Mouse (Mus musculus): ENCODE measurements at regions not wholly inside any gene's neighbourhood (a gene's known extent, or its start where the extent isn't known, plus 50 kb on each side); places are given as distances from the start of the nearest gene placed in this dataset.

- Histone ChIP-seq H3K4me1 (ENCODE audit: control insufficient read depth, insufficient read depth, low read depth, low read length) (no peaks in the 10 kb centered on the region), H3K27me3 (replicated peaks; ENCODE audit: control insufficient read depth, insufficient read depth, low read length) (no peaks in the 10 kb centered on the region), H3K9ac (ENCODE audit: low read depth, low read length) (no peak overlapping the region), H3K4me3 (ENCODE audit: low read length) (no peak overlapping the region), H3K9me3 (ENCODE audit: control insufficient read depth, low read length) (no peaks in the 10 kb centered on the region), H3K4me2 (ENCODE audit: low read length) (no peak overlapping the region), H3K27ac (ENCODE audit: low read depth, low read length) (no peak overlapping the region), H3K36me3 (ENCODE audit: control insufficient read depth, insufficient read depth, low read length) (no peaks in the 10 kb centered on the region)
- ATAC-seq, result no peak
- WGBS, result 88% methylated on average over 5 of the region's 5 CpGs
These were observed 1373.7 kb upstream of the Pcdh20 start for GRCm38 (mm10) chr14:89844888-89845287.

GRCm38 (mm10) chr14:89826731-89827130 lies 1355.5 kb upstream of the Pcdh20 start:
- H3K36me3 ChIP-seq (ENCODE audit: control insufficient read depth, insufficient read depth, low read length), result no peaks in the 10 kb centered on the region
- no peaks in the 10 kb centered on the region for H3K27me3 ChIP-seq (replicated peaks; ENCODE audit: control insufficient read depth, insufficient read depth, low read length)
- H3K27ac ChIP-seq (ENCODE audit: low read depth, low read length), result no peak overlapping the region
- WGBS, result 78% methylated on average over 1 of the region's 1 CpGs
- H3K4me1 ChIP-seq (ENCODE audit: control insufficient read depth, insufficient read depth, low read depth, low read length), result no peaks in the 10 kb centered on the region
- no peaks in the 10 kb centered on the region for H3K9me3 ChIP-seq (ENCODE audit: control insufficient read depth, low read length)
- no peak overlapping the region for H3K4me2 ChIP-seq (ENCODE audit: low read length)
- no peak for ATAC-seq
- no peak overlapping the region for H3K4me3 ChIP-seq (ENCODE audit: low read length)
- no peak overlapping the region for H3K9ac ChIP-seq (ENCODE audit: low read depth, low read length)

- no peak for ATAC-seq
- 85% methylated on average over 7 of the region's 7 CpGs for WGBS
- Histone ChIP-seq H3K9me3 (ENCODE audit: control insufficient read depth, low read length) (no peaks in the 10 kb centered on the region), H3K4me2 (ENCODE audit: low read length) (no peak overlapping the region), H3K27ac (ENCODE audit: low read depth, low read length) (no peak overlapping the region), H3K9ac (ENCODE audit: low read depth, low read length) (no peak overlapping the region), H3K36me3 (ENCODE audit: control insufficient read depth, insufficient read depth, low read length) (no peaks in the 10 kb centered on the region), H3K27me3 (replicated peaks; ENCODE audit: control insufficient read depth, insufficient read depth, low read length) (no peaks in the 10 kb centered on the region), H3K4me1 (ENCODE audit: control insufficient read depth, insufficient read depth, low read depth, low read length) (no peaks in the 10 kb centered on the region), H3K4me3 (ENCODE audit: low read length) (no peak overlapping the region)
These were observed 1354.8 kb upstream of the Pcdh20 start for GRCm38 (mm10) chr14:89826001-89826400.

- H3K9me3 ChIP-seq (ENCODE audit: control insufficient read depth, low read length), result no peaks in the 10 kb centered on the region
- no peak overlapping the region for H3K27ac ChIP-seq (ENCODE audit: low read depth, low read length)
- no peaks in the 10 kb centered on the region for H3K36me3 ChIP-seq (ENCODE audit: control insufficient read depth, insufficient read depth, low read length)
- no peak overlapping the region for H3K9ac ChIP-seq (ENCODE audit: low read depth, low read length)
- WGBS, result 38% methylated on average over 4 of the region's 4 CpGs
- no peaks in the 10 kb centered on the region for H3K27me3 ChIP-seq (replicated peaks; ENCODE audit: control insufficient read depth, insufficient read depth, low read length)
- H3K4me1 ChIP-seq (ENCODE audit: control insufficient read depth, insufficient read depth, low read depth, low read length), result no peaks in the 10 kb centered on the region
- H3K4me2 ChIP-seq (ENCODE audit: low read length), result no peak overlapping the region
- H3K4me3 ChIP-seq (ENCODE audit: low read length), result no peak overlapping the region
- no peak for ATAC-seq
These were observed 1352.2 kb upstream of the Pcdh20 start for GRCm38 (mm10) chr14:89823436-89823835.

GRCm38 (mm10) chr14:89822207-89822606 lies 1351.0 kb upstream of the Pcdh20 start:
- Histone ChIP-seq H3K27ac (ENCODE audit: low read depth, low read length) (no peak overlapping the region), H3K9ac (ENCODE audit: low read depth, low read length) (no peak overlapping the region), H3K4me1 (ENCODE audit: control insufficient read depth, insufficient read depth, low read depth, low read length) (no peaks in the 10 kb centered on the region), H3K27me3 (replicated peaks; ENCODE audit: control insufficient read depth, insufficient read depth, low read length) (no peaks in the 10 kb centered on the region), H3K9me3 (ENCODE audit: control insufficient read depth, low read length) (no peaks in the 10 kb centered on the region), H3K4me3 (ENCODE audit: low read length) (no peak overlapping the region), H3K36me3 (ENCODE audit: control insufficient read depth, insufficient read depth, low read length) (no peaks in the 10 kb centered on the region), H3K4me2 (ENCODE audit: low read length) (no peak overlapping the region)
- no peak for ATAC-seq
- WGBS, result 49% methylated on average over 5 of the region's 5 CpGs

- H3K4me3 ChIP-seq (ENCODE audit: low read length), result no peak overlapping the region
- 69% methylated on average over 1 of the region's 1 CpGs for WGBS
- H3K27me3 ChIP-seq (replicated peaks; ENCODE audit: control insufficient read depth, insufficient read depth, low read length), result no peaks in the 10 kb centered on the region
- H3K4me1 ChIP-seq (ENCODE audit: control insufficient read depth, insufficient read depth, low read depth, low read length), result no peaks in the 10 kb centered on the region
- H3K9me3 ChIP-seq (ENCODE audit: control insufficient read depth, low read length), result no peaks in the 10 kb centered on the region
- H3K36me3 ChIP-seq (ENCODE audit: control insufficient read depth, insufficient read depth, low read length), result no peaks in the 10 kb centered on the region
- H3K27ac ChIP-seq (ENCODE audit: low read depth, low read length), result no peak overlapping the region
- H3K9ac ChIP-seq (ENCODE audit: low read depth, low read length), result no peak overlapping the region
- no peak for ATAC-seq
- H3K4me2 ChIP-seq (ENCODE audit: low read length), result no peak overlapping the region
These were observed 1335.6 kb upstream of the Pcdh20 start for GRCm38 (mm10) chr14:89806825-89807224.

GRCm38 (mm10) chr14:89804677-89805234 lies 1333.6 kb upstream of the Pcdh20 start:
- 53% methylated on average over 2 of the region's 2 CpGs for WGBS
- Histone ChIP-seq H3K4me2 (ENCODE audit: low read length) (no peak overlapping the region), H3K4me1 (ENCODE audit: control insufficient read depth, insufficient read depth, low read depth, low read length) (no peaks in the 10 kb centered on the region), H3K36me3 (ENCODE audit: control insufficient read depth, insufficient read depth, low read length) (no peaks in the 10 kb centered on the region), H3K9me3 (ENCODE audit: control insufficient read depth, low read length) (no peaks in the 10 kb centered on the region), H3K9ac (ENCODE audit: low read depth, low read length) (no peak overlapping the region), H3K27ac (ENCODE audit: low read depth, low read length) (no peak overlapping the region), H3K27me3 (replicated peaks; ENCODE audit: control insufficient read depth, insufficient read depth, low read length) (no peaks in the 10 kb centered on the region), H3K4me3 (ENCODE audit: low read length) (no peak overlapping the region)
- peak; percentile 79 for ATAC-seq

- no peak overlapping the region for H3K9ac ChIP-seq (ENCODE audit: low read depth, low read length)
- ATAC-seq, result no peak
- H3K4me1 ChIP-seq (ENCODE audit: control insufficient read depth, insufficient read depth, low read depth, low read length), result no peaks in the 10 kb centered on the region
- 75% methylated on average over 2 of the region's 2 CpGs for WGBS
- no peaks in the 10 kb centered on the region for H3K36me3 ChIP-seq (ENCODE audit: control insufficient read depth, insufficient read depth, low read length)
- no peak overlapping the region for H3K4me2 ChIP-seq (ENCODE audit: low read length)
- H3K9me3 ChIP-seq (ENCODE audit: control insufficient read depth, low read length), result no peaks in the 10 kb centered on the region
- H3K27me3 ChIP-seq (replicated peaks; ENCODE audit: control insufficient read depth, insufficient read depth, low read length), result no peaks in the 10 kb centered on the region
- no peak overlapping the region for H3K4me3 ChIP-seq (ENCODE audit: low read length)
- no peak overlapping the region for H3K27ac ChIP-seq (ENCODE audit: low read depth, low read length)
These were observed 1284.6 kb upstream of the Pcdh20 start for GRCm38 (mm10) chr14:89755831-89756230.

GRCm38 (mm10) chr14:89713711-89714110 lies 1242.5 kb upstream of the Pcdh20 start:
- H3K4me1 ChIP-seq (ENCODE audit: control insufficient read depth, insufficient read depth, low read depth, low read length), result no peaks in the 10 kb centered on the region
- no peak for ATAC-seq
- no peak overlapping the region for H3K4me2 ChIP-seq (ENCODE audit: low read length)
- H3K9ac ChIP-seq (ENCODE audit: low read depth, low read length), result no peak overlapping the region
- H3K9me3 ChIP-seq (ENCODE audit: control insufficient read depth, low read length), result no peaks in the 10 kb centered on the region
- H3K36me3 ChIP-seq (ENCODE audit: control insufficient read depth, insufficient read depth, low read length), result no peaks in the 10 kb centered on the region
- H3K4me3 ChIP-seq (ENCODE audit: low read length), result no peak overlapping the region
- 88% methylated on average over 2 of the region's 2 CpGs for WGBS
- H3K27me3 ChIP-seq (replicated peaks; ENCODE audit: control insufficient read depth, insufficient read depth, low read length), result no peaks in the 10 kb centered on the region
- no peak overlapping the region for H3K27ac ChIP-seq (ENCODE audit: low read depth, low read length)
